Mouse (Mus musculus) lung, postnatal 25 days (tissue): ENCODE measurements around the gene Gm14412.
"Not testable (repeated sequence)": the region's sequence is repeated elsewhere in the genome, so short reads cannot be mapped to it uniquely, and the experiment has no call there.

Experiments
- DNase-seq: peaks from one replicate; pipeline ENCODE4 v3.0.0; 2022; ENCODE audit warnings: low spot score

Gene Gm14412

GRCm38 (mm10) chr2:177324257-177324733 is at the start of gene Gm14412:
Gm14412 (minus strand) TSS chr2:177324307.
- not testable (repeated sequence) for DNase-seq

GRCm38 (mm10) chr2:177329661-177330292 is 5.7 kb upstream of the Gm14412 start:
- not testable (repeated sequence) for DNase-seq

GRCm38 (mm10) chr2:177321361-177321760 is 2.7 kb downstream of the Gm14412 start:
- DNase-seq, result peak; percentile 65

- DNase-seq, result peak; percentile 25
Observed at GRCm38 (mm10) chr2:177320786-177321320, 3.3 kb downstream of the Gm14412 start.

GRCm38 (mm10) chr2:177318996-177319395 is 5.1 kb downstream of the Gm14412 start:
- no peak for DNase-seq

- DNase-seq, result not testable (repeated sequence)
Observed at GRCm38 (mm10) chr2:177309627-177310026, 14.5 kb downstream of the Gm14412 start.

GRCm38 (mm10) chr2:177304980-177305379 is 19.1 kb downstream of the Gm14412 start:
- not testable (repeated sequence) for DNase-seq

GRCm38 (mm10) chr2:177283701-177284100 is 40.4 kb downstream of the Gm14412 start:
- not testable (repeated sequence) for DNase-seq

GRCm38 (mm10) chr2:177277754-177278153 is 46.4 kb downstream of the Gm14412 start:
- DNase-seq, result not testable (repeated sequence)

GRCm38 (mm10) chr2:177272237-177272636 is 51.9 kb downstream of the Gm14412 start:
- not testable (repeated sequence) for DNase-seq

- not testable (repeated sequence) for DNase-seq
Observed at GRCm38 (mm10) chr2:177266936-177267335, 57.2 kb downstream of the Gm14412 start, which contains the start of gene Gm14409. Gm14409 (minus strand) TSS chr2:177267036.
